Mouse (Mus musculus) heart, embryonic 15.5 days (tissue): ENCODE data around the gene Tmem178. TPM values are rescaled to one million over a fixed set of nuclear protein-coding genes. Genes with fewer than 3 reads are reported as not detected.
"Not testable (repeated sequence)": the region's sequence is repeated elsewhere in the genome, so short reads cannot be mapped to it uniquely, and the experiment has no call there.

Experiments
- ATAC-seq: fragments of 200-750 bp; cut with Nextera tagmentation; replicated peaks from 2 replicates; pipeline ENCODE4 v1.8.0; 2017; ENCODE audit warnings: low read depth, moderate TSS enrichment; ENCODE audit not compliant: insufficient number of reproducible peaks, insufficient read depth, low FRiP score
- H3K27ac ChIP-seq: fragments of 300-500 bp; sonication (generic); 2 replicates; pipeline ENCODE4 v1.5.1; 2015; ENCODE audit warnings: mild to moderate bottlenecking, inconsistent platforms
- H3K27me3 ChIP-seq: fragments of 300-500 bp; sonication (generic); 2 replicates; pipeline ENCODE4 v1.6.1; 2015; ENCODE audit warnings: inconsistent platforms
- H3K36me3 ChIP-seq: fragments of 300-500 bp; sonication (generic); 2 replicates; pipeline ENCODE4 v1.6.1; 2015; ENCODE audit warnings: mild to moderate bottlenecking, inconsistent platforms
- H3K4me1 ChIP-seq: fragments of 300-500 bp; sonication (generic); replicated peaks from 2 replicates; pipeline ENCODE4 v1.6.1; 2015; ENCODE audit warnings: inconsistent platforms
- H3K4me2 ChIP-seq: fragments of 300-500 bp; sonication (generic); 2 replicates; pipeline ENCODE4 v1.6.1; 2015; ENCODE audit warnings: inconsistent platforms, mild to moderate bottlenecking, moderate library complexity
- H3K4me3 ChIP-seq: fragments of 300-500 bp; sonication (generic); 2 replicates; pipeline ENCODE4 v1.5.1; 2015; ENCODE audit warnings: mild to moderate bottlenecking, inconsistent platforms
- H3K9ac ChIP-seq: fragments of 300-500 bp; sonication (generic); 2 replicates; pipeline ENCODE4 v1.6.1; 2015; ENCODE audit warnings: mild to moderate bottlenecking, inconsistent platforms
- H3K9me3 ChIP-seq: fragments of 300-500 bp; sonication (generic); replicated peaks from 2 replicates; pipeline ENCODE4 v1.6.1; 2016; ENCODE audit warnings: inconsistent platforms
- WGBS: fragments of 180-500 bp; shearing (Covaris S2); methylation state at CpG from one replicate; pipeline ENCODE4 v1.1.7; 2015; ENCODE audit warnings: mixed read lengths; 5-methylcytosine and 5-hydroxymethylcytosine counted together
- polyA plus RNA-seq: library from polyadenylated mRNA; unstranded; fragments of >200 nt; fragmentation: Nextera tagmentation; extraction: Ambion mirVana; gene quantifications from 2 replicates; pipeline ENCODE4 v1.2.1, GENCODE M21; 2015

Gene Tmem178
- polyA plus RNA-seq, 1 experiment from 2014 or later, result 5.5 TPM

DNA sequence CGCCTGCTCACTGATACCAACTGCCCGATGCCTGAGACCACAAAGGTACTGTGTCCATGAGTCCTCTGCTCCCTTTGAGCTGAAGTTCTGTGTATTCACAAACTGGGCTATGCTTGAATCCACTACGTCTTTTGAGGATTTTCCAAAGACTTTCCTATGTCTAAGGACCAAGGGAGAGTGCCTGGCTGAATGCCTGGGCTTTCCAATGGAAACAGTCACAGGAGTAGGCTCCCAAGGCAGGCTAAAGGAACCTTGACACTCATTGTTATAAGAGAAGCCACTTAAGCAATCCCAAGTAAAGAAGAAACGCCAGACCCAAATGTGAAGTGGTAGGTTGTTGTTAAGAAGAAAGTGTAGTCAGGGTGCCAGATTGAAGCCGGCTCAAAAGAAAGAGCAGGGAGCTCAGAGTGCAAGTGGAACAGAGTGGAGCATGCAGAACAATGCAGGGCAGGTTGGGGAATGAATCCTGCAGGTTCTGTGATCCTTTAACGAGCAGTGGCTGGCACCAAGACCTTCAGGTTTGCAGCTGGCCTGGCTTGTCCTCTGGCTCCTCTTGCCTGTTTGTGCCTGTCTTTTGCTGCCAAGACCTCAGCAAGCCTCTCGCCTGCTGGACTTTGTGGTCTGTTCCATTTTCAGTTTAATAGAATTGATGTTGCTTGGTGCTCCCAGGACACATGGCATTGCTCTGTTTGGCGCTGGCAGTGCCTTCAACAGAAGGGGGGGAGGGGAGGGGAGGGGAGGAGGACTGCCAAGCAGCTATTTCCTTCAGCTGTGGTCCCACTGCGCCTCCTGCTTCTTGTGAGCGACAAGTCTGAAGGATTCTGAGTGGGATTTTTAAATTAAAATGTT, 22.9 kb upstream of the Tmem178 start:
- 67% methylated on average over 10 of the region's 10 CpGs for WGBS

DNA sequence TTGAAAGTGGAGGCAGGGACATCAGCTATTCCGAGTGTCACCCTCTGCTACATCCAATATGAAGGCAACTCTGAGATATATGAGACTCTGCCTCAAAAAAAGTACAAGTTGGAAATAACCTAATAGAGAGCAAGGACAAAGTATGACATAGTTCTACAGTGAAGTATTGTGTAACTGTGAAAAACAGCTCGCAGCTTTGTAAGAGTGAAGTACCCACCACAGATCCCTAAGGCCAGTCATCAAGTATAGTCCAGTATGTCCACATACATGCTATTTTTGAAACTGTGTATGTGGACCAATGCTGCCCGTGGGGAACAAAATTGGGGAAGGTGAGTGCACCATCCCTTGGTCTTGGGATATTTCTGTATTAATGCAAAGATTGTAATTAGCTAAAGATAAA, 18.9 kb upstream of the Tmem178 start:
- H3K4me1 ChIP-seq, result no peaks in the 10 kb centered on the region; the same call in 1 of the 2 replicates
- H3K36me3 ChIP-seq, result no peaks in the 10 kb centered on the region
- H3K4me3 ChIP-seq, result no peak overlapping the region
- H3K27me3 ChIP-seq, result no peaks in the 10 kb centered on the region
- no peak overlapping the region for H3K4me2 ChIP-seq
- H3K9me3 ChIP-seq, result no peaks in the 10 kb centered on the region
- 76% methylated on average over 3 of the region's 3 CpGs for WGBS
- H3K27ac ChIP-seq, result no peak overlapping the region
- H3K9ac ChIP-seq, result no peak overlapping the region
- no peak for ATAC-seq

More for the DNA sequence above, 22.9 kb upstream of the Tmem178 start:
- peaks cover 4% of the 10 kb centered on the region for H3K4me1 ChIP-seq
- no peaks in the 10 kb centered on the region for H3K27me3 ChIP-seq
- no peak for ATAC-seq
- H3K36me3 ChIP-seq, result no peaks in the 10 kb centered on the region
- no peak overlapping the region for H3K9ac ChIP-seq
- H3K4me2 ChIP-seq, result no peak overlapping the region
- H3K4me3 ChIP-seq, result no peak overlapping the region
- H3K27ac ChIP-seq, result 0 out of 2 replicates have a peak overlapping the region, but pooled peaks have one; percentile 3
- no peaks in the 10 kb centered on the region for H3K9me3 ChIP-seq

DNA sequence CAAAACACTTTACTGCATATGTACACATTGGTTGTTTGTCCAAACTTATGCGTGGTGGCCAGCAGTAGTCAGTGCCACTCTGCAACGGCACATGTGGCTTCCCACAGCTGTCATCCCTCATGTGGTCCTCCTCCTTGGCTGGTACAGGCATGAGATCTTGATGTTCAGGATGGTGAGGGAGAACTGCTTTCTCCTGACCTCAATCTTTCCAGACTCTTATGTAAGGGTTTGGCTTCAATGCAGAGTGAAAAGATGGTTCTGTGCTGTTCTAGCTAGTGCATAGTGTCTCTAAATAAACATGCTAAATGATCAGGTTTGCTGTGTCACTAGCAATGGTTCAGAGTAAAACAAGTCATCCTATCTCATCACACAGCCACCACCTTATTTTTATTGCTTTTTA, 17.3 kb upstream of the Tmem178 start:
- H3K4me3 ChIP-seq, result no peak overlapping the region
- H3K9me3 ChIP-seq, result no peaks in the 10 kb centered on the region
- H3K9ac ChIP-seq, result no peak overlapping the region
- no peak overlapping the region for H3K27ac ChIP-seq
- H3K4me1 ChIP-seq, result no peaks in the 10 kb centered on the region
- no peak overlapping the region for H3K4me2 ChIP-seq
- no peak for ATAC-seq
- H3K27me3 ChIP-seq, result no peaks in the 10 kb centered on the region
- no peaks in the 10 kb centered on the region for H3K36me3 ChIP-seq
- 84% methylated on average over 2 of the region's 2 CpGs for WGBS

DNA sequence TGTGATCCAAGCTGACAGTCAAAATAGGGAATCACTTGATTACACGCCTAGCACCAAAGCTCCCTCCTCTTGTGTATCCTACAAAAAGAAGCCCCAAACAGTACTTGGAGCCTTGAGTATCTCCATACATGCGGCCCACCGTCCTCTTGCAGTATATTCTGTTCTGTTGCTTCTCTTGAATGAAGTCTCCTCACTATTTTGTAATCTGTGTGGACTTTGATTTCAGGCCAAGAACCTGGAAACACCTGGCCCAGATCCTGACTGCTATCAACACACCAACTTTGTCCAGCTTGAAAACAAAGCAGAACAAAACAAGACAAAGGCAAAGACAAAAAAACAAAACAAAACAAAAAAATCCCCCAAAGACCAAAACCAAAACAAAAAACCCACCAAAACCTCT, 11.7 kb upstream of the Tmem178 start:
- Histone ChIP-seq H3K27ac (peak overlapping the region; percentile 69), H3K4me2 (peak overlapping the region; percentile 51), H3K4me1 (peaks cover 10% of the 10 kb centered on the region), H3K9ac (no peak overlapping the region), H3K36me3 (no peaks in the 10 kb centered on the region), H3K9me3 (no peaks in the 10 kb centered on the region), H3K4me3 (no peak overlapping the region), H3K27me3 (no peaks in the 10 kb centered on the region)
- no peak for ATAC-seq
- WGBS, result 76% methylated on average over 3 of the region's 3 CpGs

DNA sequence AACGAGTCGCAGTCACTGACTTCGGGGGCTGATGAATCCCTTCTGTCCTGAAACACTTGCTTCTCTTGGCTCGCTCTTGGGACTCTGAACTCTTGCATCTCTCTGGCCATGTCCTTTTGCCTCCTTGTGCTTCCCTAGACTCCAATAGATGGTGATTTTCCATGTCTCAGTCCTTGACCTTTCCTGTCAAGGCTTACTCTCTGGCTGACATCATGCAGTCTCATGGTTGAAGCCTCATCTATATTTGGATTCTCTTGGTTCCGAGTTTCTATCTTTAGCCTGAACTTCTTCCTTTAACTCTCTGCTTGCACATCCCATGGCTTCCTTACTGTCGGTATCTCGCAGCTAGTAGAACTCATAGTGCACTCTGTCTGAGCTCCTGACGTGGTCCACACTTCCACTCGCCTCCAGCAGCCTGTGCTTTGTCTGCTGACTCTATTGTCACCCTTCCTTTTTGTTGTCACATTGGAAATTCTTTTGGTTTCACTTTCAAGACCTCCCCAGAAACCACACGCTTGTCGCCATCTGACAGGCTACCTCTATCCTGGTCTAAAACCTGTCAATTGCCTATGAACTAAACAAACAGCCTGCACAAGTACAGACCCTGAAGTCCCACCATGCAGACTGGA, 10.9 kb upstream of the Tmem178 start:
- H3K9me3 ChIP-seq, result no peaks in the 10 kb centered on the region
- no peaks in the 10 kb centered on the region for H3K36me3 ChIP-seq
- ATAC-seq, result peak; percentile 53
- H3K4me2 ChIP-seq, result peak overlapping the region; percentile 51
- H3K27ac ChIP-seq, result peak overlapping the region; percentile 69
- WGBS, result 40% methylated on average over 11 of the region's 11 CpGs
- peak overlapping the region; percentile 19 for H3K4me3 ChIP-seq
- no peaks in the 10 kb centered on the region for H3K27me3 ChIP-seq
- H3K4me1 ChIP-seq, result peaks cover 10% of the 10 kb centered on the region
- H3K9ac ChIP-seq, result no peak overlapping the region

DNA sequence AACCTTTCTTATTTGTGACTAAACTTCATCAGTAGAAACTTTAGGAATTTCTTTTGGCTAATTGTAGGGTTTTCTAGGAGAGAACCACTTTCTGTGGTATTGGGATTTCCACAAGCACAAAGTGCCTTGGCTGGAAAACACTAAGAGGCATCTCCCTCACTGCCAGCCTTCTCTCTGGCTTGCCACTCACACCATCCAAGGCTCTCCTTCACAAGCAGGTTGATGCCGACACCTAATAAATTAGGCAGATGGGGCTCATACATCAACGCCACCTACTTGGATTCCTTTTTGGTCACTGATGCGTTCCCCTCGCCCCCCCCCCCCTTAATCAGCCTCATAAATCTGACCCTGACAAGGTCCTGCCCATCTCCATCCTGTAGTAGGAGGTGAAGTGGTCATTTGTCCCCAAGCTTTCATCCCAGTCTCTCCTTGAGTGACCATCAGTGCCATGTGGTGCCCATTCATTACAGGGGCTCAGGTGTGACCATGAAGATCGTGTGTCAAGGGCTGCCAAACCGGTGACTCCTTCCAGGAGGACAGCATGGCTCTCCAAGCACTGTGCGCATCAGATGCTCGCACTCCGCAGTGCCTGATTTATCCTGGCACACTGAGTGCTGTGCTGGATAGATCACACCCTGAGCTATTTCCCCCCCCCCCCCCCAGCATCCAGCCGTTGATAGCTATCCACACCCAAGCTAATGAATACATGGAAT, 8.5 kb upstream of the Tmem178 start:
- no peak for ATAC-seq
- Histone ChIP-seq H3K27me3 (peaks cover 1% of the 10 kb centered on the region; the same call in 1 of the 2 replicates), H3K27ac (no peak overlapping the region), H3K4me1 (peaks cover 10% of the 10 kb centered on the region), H3K4me3 (no peak overlapping the region), H3K9ac (no peak overlapping the region), H3K36me3 (no peaks in the 10 kb centered on the region), H3K9me3 (no peaks in the 10 kb centered on the region), H3K4me2 (no peak overlapping the region)
- WGBS, result 70% methylated on average over 10 of the region's 10 CpGs

DNA sequence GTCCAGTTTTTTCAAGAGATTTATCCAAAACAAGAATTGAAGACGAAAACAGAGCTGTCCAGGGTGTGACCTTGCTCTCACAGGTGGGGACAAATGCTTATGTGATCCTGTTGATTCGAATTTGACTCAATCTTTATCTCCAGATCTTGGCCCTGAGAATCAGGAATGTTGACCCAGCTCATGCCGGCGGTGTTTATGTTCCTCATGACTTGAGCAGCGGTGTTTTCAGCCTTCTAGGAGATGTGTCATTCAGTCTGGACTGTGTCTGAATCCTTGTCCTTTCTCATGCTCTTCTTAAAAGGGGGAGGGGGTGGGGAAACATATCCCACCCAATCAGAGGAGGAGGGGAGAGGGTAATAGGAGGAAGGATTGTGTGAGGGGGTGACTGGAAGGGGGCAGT, 7.9 kb upstream of the Tmem178 start:
- Histone ChIP-seq H3K27ac (no peak overlapping the region), H3K9ac (no peak overlapping the region), H3K36me3 (no peaks in the 10 kb centered on the region), H3K27me3 (peaks cover 4% of the 10 kb centered on the region; the same call in 1 of the 2 replicates), H3K4me1 (peaks cover 10% of the 10 kb centered on the region), H3K4me3 (no peak overlapping the region), H3K4me2 (no peak overlapping the region), H3K9me3 (no peaks in the 10 kb centered on the region)
- no peak for ATAC-seq
- 70% methylated on average over 5 of the region's 5 CpGs for WGBS

DNA sequence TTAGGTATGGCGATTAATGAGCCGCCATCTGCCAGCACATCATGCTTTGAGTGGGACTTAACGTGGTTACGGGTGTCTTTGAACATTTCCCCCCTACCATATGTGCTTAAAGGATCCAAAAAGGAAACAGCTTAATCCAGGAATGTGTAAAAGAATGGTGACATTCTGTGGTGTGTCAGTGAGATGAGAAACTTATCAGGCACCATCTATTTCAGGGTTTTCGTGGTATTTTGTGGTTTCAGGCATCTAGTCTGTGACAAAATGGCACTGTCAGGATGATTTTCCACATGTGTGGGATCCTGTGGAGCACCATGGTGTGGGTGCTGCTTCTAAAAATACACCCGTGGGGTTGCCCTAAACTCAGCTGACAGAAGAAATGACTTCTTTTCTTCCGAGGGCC, 4.6 kb upstream of the Tmem178 start:
- H3K27me3 ChIP-seq, result peaks cover 12% of the 10 kb centered on the region
- ATAC-seq, result no peak
- no peak overlapping the region for H3K9ac ChIP-seq
- no peak overlapping the region for H3K27ac ChIP-seq
- 76% methylated on average over 7 of the region's 7 CpGs for WGBS
- no peaks in the 10 kb centered on the region for H3K9me3 ChIP-seq
- H3K36me3 ChIP-seq, result no peaks in the 10 kb centered on the region
- H3K4me3 ChIP-seq, result no peak overlapping the region
- no peak overlapping the region for H3K4me2 ChIP-seq
- H3K4me1 ChIP-seq, result no peaks in the 10 kb centered on the region

DNA sequence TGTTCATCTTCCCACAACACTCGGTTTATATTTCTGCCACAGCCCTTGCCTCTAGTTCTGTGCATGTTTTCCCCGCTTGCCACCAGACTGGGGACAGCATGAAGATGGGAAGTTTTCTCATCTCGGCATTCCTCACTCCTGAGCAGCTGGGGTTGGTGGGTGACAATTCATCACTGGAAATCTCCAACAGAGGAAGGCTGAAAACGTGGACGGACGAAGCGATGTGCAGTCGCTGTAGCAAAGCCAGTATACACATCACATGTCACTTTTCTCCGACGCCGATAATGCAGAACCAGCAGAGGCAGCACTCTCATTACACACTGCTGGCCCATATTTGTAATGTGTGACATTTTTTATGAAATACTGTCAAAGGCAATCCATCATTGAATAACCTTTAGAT, 2.6 kb upstream of the Tmem178 start:
- Histone ChIP-seq H3K36me3 (no peaks in the 10 kb centered on the region), H3K9ac (no peak overlapping the region), H3K9me3 (no peaks in the 10 kb centered on the region), H3K4me3 (no peak overlapping the region), H3K27me3 (peaks cover 16% of the 10 kb centered on the region), H3K4me2 (no peak overlapping the region), H3K4me1 (no peaks in the 10 kb centered on the region; the same call in 1 of the 2 replicates), H3K27ac (no peak overlapping the region)
- ATAC-seq, result no peak
- 64% methylated on average over 11 of the region's 11 CpGs for WGBS

DNA sequence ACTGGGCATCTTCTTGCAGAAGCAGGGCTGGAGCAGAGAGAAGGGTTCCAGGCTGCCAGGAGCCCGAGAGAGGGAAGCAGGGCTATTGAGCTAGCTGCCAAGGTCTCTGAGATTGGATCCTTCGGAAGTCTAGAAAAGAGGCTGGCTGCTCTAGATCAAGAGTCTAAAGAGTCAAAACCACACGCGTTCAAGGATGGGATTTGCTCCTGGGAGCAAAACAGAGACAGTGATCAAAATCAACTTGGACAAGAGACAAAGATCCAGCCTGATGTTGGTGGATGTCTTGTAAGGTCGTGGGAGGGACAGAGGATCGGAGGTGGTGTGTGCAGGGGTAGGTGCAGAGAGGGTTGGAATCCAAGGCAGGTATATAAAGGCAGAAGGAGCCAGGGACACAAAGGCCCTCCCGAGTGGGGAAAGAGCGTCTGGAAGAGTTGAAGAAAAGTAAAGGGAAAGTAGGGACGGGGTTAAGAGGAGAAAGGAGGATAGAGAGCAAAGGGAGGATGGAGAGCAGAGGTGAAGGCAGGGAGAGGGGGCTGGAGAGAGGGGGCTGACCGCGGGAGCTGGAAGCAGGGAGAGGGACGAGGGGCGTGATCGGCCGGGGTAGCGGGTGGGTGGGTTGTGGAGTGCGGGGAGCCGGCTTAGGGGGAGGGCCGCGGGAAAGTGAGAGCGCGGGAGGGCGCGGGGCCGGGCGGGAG, 450 bp upstream of the Tmem178 start:
- H3K36me3 ChIP-seq, result no peaks in the 10 kb centered on the region
- H3K4me1 ChIP-seq, result no peaks in the 10 kb centered on the region; the same call in 1 of the 2 replicates
- no peak for ATAC-seq
- no peaks in the 10 kb centered on the region for H3K9me3 ChIP-seq
- peak overlapping the region; percentile 89 for H3K4me2 ChIP-seq
- H3K4me3 ChIP-seq, result peak overlapping the region; percentile 61
- peaks cover 18% of the 10 kb centered on the region for H3K27me3 ChIP-seq
- H3K9ac ChIP-seq, result peak overlapping the region; percentile 55
- no peak overlapping the region for H3K27ac ChIP-seq
- WGBS, result 12% methylated on average over 21 of the region's 26 CpGs

DNA sequence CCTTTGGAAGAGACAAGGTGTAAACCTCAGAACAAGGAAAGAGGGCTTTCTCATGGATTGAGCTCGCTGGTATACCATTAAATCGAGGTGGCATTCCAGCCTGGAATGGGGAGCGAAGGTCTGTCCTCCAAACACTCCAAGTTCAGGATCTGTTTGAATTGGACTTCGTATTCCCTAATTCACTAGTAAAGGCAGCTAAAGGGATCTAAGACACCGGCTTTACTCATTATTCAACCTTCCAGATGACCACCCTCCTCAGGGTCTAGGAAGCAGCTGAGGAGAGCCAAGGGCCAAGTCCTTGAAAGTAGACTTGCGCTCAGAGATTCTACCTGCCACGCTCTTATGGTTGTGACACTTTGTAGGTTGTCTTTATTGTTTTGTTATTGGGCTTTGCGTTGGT, 1.1 kb downstream of the Tmem178 start:
- H3K4me1 ChIP-seq, H3K9ac ChIP-seq, H3K9me3 ChIP-seq, H3K4me3 ChIP-seq, ATAC-seq, H3K36me3 ChIP-seq, H3K27ac ChIP-seq: not testable (repeated sequence)
- Histone ChIP-seq H3K27me3 (peaks cover 18% of the 10 kb centered on the region), H3K4me2 (peak overlapping the region; percentile 23; the same call in 1 of the 2 replicates)
- 50% methylated on average over 8 of the region's 8 CpGs for WGBS
